Mouse (Mus musculus) hindbrain, embryonic 11.5 days (tissue): ENCODE measurements around the gene Ift57. TPM values are rescaled to one million over a fixed set of nuclear protein-coding genes. Genes with fewer than 3 reads are reported as not detected.

Experiments used
- polyA plus RNA-seq: library from polyadenylated mRNA; unstranded; fragments of >200 nt; fragmentation: Nextera tagmentation; extraction: Ambion mirVana; gene quantifications from 2 replicates; pipeline ENCODE4 v1.2.1, GENCODE M21; 2014

Gene Ift57
- polyA plus RNA-seq, 1 experiment from 2014 or later: 39.1 TPM

Other genes with a start within 250 kb of the Ift57 start
- gene Cd47, start 101.3 kb downstream of the Ift57 start, polyA plus RNA-seq: 76.5 and 83.4 TPM in 2 replicates